Mouse (Mus musculus) heart, adult 8-10 months (tissue): ENCODE data around the gene Hes6. TPM values are rescaled to one million over a fixed set of nuclear protein-coding genes. Genes with fewer than 3 reads are reported as not detected.

Experiments used
- total RNA-seq, 4 experiments: library from RNA; stranded (reverse); gene quantifications; 2 replicates each; pipeline ENCODE4 v1.2.4; 2022

The Hes6 gene
- total RNA-seq, 4 experiments from 2014 or later, result 18.6 to 20.4 (median 20.0) TPM

Other genes starting within 250 kb of the Hes6 start
- gene Ramp1, start 234.2 kb downstream of the Hes6 start, total RNA-seq, result 1 to 10 TPM; 3.4 to 5.1 (median 4.5) TPM
- gene Ube2f, start 163.7 kb downstream of the Hes6 start, total RNA-seq, result 10 to 100 TPM; 39.6 to 52.2 (median 45.2) TPM
- gene Scly, start 115.7 kb downstream of the Hes6 start, total RNA-seq, result 10 to 100 TPM; 15.5 to 20.3 (median 19.3) TPM
- gene Espnl, start 92.0 kb downstream of the Hes6 start, total RNA-seq, result not detected
- 10 to 100 TPM; 36.7 to 52.8 (median 42.5) TPM for gene Klhl30, start 63.0 kb downstream of the Hes6 start, total RNA-seq
- gene Erfe, start 47.6 kb downstream of the Hes6 start, total RNA-seq, result under 1 TPM in 1 of 4 experiments, not detected in 3; 0.09 TPM
- gene Ilkap, start 15.2 kb downstream of the Hes6 start, total RNA-seq, result 10 to 100 TPM; 41.5 to 53.3 (median 44.4) TPM
- 10 to 100 TPM in 3 of 4 experiments, 1 to 10 TPM in 1; 8.3 to 15.0 (median 13.5) TPM for gene Per2, start 45.3 kb upstream of the Hes6 start, total RNA-seq
- 1 to 10 TPM; 4.2 to 5.4 (median 4.9) TPM for gene Traf3ip1, start 80.6 kb upstream of the Hes6 start, total RNA-seq
- gene Asb1, start 126.5 kb upstream of the Hes6 start, total RNA-seq, result 10 to 100 TPM; 17.3 to 27.2 (median 20.5) TPM